Mouse (Mus musculus) urinary bladder, postnatal 36 days (tissue): ENCODE measurements around the gene Cd86.
A peak's percentile ranks its signal among the peaks of the same experiment; 100 is the strongest.

Source experiments
- DNase-seq, 2 experiments: peaks; one replicate each; pipeline ENCODE4 v3.0.0; 2022; ENCODE audit warnings: low spot score in 2 of 2, mixed read lengths in 1 of 2

Cd86 gene

GRCm38 (mm10) chr16:36665782-36666181 lies at the start of gene Cd86:
Cd86 (minus strand) TSS chr16:36666081.
- DNase-seq, result no peak

GRCm38 (mm10) chr16:36711760-36712159 lies 45.9 kb upstream of the Cd86 start:
- no peak for DNase-seq

DNA sequence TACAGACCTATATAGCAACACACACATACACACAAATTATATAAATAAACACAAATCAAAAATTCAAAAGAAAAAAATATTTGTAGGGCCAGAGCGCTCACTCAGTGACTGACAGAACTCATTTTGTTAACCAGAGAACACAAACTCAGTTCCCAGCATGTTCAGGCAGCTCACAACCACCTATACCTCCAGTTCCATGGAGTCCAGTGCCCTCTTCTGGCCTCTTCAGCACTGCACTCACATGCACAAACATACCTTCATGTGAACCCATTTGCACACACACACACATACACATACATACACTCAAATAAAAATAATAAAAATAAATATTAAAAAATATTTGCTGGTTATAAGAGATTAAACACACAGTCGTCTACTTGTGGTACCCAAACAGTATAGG lies 44.9 kb upstream of the Cd86 start:
- DNase-seq, result no peak

- no peak for DNase-seq
Measured at GRCm38 (mm10) chr16:36709405-36709804, 43.5 kb upstream of the Cd86 start.

DNA sequence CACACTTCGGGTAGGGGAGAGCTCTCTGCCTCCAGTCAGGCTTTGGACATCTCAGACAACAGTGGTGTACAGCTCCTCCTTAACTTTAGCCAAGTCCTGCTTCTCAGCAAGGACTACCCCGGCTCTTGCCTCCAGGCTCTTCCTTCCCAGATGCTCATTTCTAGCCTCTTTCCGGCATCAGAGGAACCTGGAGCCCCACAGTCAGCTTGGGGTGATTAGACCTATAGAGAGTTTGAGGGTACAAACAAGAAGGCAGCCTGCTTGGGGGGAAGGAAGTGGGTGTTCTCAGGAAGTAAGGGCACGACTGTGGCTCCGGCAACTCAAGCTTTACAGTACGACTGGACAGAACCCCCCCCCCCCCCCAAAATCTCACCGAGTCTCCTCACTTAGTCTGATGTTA lies 42.9 kb upstream of the Cd86 start:
- no peak for DNase-seq

- peak; percentile 31 for DNase-seq
Measured at GRCm38 (mm10) chr16:36707702-36708423, 42.0 kb upstream of the Cd86 start.

DNA sequence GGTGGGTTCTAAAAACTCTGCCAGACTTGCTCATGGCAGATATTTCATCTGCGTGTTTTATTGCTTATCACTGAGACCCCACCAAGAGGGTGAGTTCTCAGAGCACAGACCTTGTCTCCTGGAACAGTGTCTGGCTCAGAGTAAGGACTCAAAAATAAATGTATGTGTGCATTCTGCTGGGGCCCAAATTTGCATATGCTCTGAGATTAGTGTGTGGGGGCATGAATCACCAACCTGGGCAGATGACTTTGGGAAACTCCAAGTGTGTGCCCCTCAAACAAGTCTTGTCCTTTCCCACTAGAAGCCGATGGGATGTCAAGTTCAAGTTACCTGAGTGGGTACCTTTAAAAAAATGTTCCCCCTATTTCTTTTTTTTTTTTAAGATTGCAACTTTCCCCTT lies 34.6 kb upstream of the Cd86 start:
- no peak for DNase-seq

DNA sequence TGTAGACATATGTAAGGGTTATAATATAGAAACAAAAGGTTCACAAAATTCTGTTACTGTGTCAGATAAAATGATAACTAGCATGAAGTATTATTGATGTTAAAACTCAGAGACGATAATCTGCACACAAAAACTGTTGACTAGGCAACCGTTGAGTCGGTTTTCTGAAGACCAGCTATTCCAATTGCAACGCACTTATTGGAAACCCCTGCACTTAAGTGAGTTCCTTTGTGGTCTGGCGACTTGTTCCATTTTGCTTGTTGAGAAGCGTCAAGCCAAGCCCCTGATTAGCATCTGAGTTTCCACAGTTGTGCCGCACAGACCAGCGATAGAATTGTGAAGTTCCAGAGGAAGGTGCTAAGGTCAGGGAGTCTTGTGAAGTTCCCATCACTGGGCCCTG lies 31.4 kb upstream of the Cd86 start:
- no peak for DNase-seq

DNA sequence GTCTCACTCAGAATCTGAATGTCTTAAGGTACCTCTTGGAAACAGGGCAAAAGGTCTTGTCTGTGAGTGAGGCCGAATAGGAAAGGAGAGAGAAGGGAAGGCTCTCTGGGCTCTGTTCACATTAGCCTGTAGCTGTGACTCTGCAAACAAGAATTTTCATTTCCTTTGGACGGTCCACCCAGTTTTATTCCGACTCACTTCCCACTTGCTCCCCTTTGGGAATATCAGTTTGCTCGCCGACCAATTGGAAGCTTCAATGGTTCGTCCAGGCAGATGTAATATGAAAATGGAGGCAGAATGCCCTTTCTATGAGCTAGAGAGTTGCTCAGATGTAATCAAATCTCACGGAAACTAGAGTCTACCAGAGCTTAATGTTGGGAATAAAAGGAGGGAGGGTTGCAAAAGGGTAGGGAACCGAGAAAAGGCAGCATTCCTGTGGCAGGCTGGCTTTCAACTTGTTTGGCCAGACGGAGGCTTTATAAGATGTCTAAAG lies 29.0 kb upstream of the Cd86 start:
- DNase-seq, result no peak

- peak; percentile 60 to 79 for DNase-seq
Measured at GRCm38 (mm10) chr16:36693818-36694413, 28.0 kb upstream of the Cd86 start, which contains the start of gene Ildr1. Ildr1 (plus strand) TSS chr16:36693978.

GRCm38 (mm10) chr16:36691484-36691883 lies 25.6 kb upstream of the Cd86 start:
- DNase-seq, result no peak

DNA sequence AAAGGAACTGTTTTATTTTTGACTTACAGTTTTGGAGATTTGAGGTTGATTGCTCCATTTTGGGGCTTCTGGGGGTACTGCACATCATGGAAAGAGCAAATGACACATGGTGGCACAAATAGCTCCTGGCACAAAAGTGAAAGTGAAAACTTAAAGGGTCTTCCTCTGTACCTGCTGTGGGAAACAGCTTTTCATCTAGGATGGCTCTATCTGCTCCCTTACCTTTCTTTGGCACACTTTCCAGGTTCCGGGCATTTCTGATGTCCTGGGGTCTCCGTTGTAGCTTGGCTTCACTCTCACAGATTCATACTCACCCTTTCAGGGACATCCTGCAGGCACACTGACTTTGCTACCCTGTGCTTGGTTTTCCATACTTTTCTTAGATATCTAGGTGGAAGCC lies 22.2 kb upstream of the Cd86 start:
- DNase-seq, result no peak

DNA sequence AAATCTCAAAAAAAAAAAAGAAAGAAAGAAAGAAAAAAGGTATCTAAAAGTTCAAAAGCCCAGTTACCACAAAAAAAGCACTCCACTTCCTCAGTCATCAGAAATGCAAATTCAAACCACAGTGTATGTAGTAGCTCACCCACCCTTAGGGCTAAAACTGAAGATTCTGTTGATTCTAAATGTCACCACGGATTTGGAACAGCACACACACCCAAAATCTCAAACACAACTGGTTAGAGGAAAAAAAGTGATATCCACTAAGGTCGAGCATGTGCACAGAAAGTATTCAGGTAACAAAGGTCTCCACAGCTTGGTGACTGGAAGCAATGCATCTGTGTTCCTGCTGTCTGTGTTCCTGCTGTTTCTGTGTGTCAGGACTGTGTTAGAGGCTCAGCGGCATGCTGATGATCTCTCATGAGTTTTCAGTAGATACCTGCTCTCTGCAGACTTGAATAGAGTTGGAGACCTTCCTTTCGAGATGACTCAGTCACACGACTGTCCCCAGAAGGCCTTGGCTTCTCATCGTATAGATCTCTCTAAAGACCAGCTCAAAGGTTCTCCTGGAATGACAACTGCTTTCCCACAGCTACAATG lies 18.5 kb upstream of the Cd86 start:
- no peak for DNase-seq

DNA sequence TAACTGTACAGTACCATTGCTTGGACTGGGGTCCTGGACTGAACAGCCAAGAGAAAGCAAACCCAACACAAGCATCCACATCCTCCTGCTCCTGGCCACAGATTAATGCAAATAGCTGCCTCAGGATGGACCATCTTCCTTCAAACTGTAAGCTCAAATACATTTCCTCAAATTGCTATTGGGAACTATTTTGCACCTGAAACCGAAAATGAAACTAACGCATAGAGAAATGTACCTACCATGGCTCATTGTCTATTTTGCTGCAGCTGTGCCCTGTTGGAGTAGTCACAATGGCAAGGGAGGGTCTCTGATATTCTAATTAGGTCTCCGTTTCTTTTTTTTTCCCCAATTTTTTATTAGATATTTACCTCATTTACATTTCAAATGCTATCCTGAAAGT lies 15.9 kb upstream of the Cd86 start:
- no peak for DNase-seq

DNA sequence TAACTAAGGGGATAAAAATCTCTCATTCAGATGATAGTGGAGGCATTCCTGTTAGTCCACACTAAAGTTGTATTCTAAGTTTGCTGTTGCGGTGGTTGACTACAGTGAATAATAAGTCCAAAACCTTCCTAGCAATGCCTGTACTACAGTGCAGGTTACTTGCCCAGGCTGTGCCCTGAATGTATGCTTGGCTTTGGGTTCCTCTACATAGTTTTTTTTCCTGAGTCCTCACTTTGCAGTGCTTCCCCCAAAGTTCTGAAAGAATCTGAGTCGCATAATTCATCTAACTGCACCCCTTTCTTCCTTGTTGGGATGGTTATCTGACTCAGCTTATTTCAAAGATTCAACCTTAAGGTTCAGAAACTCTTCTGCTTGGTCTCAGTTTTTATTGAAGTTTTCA lies 10.0 kb upstream of the Cd86 start:
- DNase-seq, result no peak

DNA sequence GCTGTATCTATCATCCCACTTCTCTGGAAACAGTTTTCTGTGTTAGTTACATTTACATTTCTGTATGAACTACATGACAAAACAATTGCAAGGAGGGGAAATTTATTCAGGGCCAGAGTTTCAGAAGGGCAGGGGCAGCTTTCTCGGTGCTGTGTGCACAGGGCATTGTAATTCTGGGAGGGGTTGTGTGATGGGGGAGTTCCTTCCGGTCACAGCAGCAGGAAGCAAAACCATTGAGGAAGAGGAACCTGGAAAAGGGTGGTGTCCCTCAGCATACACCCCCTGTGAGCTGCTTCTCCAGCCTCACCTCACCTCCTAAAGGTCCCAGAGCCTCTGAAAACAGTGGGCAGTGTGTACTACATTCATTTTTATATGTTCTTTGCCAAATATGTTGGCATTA lies 9.4 kb upstream of the Cd86 start:
- no peak for DNase-seq

- DNase-seq, result no peak
Measured at GRCm38 (mm10) chr16:36674457-36675204, 8.8 kb upstream of the Cd86 start.

GRCm38 (mm10) chr16:36673196-36673595 lies 7.3 kb upstream of the Cd86 start:
- no peak for DNase-seq

DNA sequence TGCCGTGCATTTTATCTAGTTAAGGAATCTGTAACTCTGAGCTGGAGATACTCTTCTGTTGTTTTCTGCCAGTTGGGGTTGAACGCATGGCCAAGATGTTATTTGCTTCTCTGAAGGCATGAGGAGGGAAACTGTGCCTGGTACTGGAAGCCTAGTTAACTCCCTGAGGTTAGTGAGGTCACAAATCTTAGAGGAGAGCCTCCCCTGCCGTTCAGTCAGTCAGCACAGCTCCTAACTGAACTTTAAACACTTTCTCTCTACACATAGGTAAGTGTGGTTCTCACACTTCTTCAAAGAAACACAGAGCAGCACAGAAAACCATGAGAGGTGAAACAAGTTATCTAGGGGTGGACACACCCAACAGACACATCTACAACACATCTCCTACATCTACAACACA lies 4.7 kb upstream of the Cd86 start:
- no peak for DNase-seq

DNA sequence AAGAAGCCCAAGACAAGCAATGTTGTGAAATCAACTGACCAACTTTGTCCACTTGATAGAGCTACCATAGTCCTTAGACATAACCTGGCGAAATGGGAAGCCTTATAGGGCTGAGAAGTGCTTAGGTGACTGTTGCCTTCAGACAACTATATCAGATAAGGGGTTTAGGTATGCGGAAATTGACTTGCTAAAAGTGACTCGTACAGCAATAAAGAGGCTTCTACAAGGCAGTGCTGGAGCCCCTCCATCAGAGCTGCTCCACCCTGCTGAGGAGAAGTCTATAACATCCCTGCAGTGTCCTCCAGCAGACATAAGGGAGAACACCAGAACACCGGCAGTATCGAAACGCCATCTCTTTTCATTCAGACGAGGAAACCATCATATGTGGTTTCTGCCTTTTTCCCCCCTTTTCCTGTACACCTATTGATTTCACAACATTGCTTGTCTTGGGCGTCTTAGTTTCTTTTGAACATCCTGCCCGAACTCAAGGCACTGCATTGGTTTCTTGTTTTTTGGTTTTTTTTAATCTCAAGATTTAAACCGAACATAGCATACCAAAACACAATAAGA lies 652 bp upstream of the Cd86 start:
- DNase-seq, result no peak

DNA sequence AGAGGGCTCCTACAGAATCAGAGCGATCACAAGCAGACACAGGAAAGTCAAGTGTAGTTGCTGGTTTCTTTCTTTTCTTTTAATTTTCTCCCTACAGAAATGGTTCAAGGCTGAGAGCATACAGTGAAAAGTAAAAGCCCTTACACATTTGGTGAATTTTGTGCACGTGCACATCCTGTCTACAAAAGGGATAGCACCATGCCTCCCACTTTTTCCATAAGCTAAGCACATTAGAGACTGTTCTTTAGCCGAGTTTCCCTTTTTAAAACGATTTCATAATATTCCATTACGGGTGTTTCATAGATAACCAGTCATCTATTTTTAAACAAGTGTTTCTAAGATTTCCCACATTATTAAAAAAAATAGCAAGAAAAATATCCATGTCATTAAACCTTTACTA lies 2.4 kb downstream of the Cd86 start:
- DNase-seq, result no peak

DNA sequence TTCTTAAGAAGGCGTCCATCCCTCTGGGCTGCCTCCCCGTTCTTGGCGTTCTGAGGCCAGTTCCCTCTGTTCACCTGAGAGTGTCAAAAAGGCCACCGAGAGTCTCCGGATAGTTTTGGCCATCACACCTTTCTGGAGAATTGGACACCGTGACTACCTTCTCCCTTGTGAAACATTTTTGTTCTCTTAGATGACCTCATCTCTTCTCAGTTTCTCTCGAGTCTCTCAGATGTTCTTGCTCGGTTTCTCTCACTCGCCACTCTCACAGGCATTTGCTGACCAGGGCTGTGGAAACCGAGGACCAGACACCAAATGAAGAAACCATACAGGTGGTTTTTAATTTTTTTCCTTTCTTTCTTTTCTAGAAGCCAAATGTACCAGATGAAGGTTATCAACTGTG lies 4.6 kb downstream of the Cd86 start:
- DNase-seq, result no peak
